Mouse (Mus musculus): ENCODE data around the gene Ccdc157. TPM values are rescaled to one million over a fixed set of nuclear protein-coding genes. Genes with fewer than 3 reads are reported as not detected.
"Not testable (repeated sequence)": the region's sequence is repeated elsewhere in the genome, so short reads cannot be mapped to it uniquely, and the experiment has no call there.

The Ccdc157 gene
- total RNA-seq, 2 experiments from 2014 or later: 3.5 to 5.2 TPM

- DNase-seq: peak in 1 of 2 experiments; percentile 37
Observed at GRCm38 (mm10) chr11:4133450-4133849, 26.6 kb downstream of the Ccdc157 start.

GRCm38 (mm10) chr11:4128461-4128860 is 31.6 kb downstream of the Ccdc157 start:
- not testable (repeated sequence) for DNase-seq

- DNase-seq: no peak
Observed at GRCm38 (mm10) chr11:4127059-4127458, 33.0 kb downstream of the Ccdc157 start.

GRCm38 (mm10) chr11:4123922-4124321 is 36.2 kb downstream of the Ccdc157 start:
- no peak for DNase-seq

GRCm38 (mm10) chr11:4122742-4123579 is 37.1 kb downstream of the Ccdc157 start, which contains the start of gene Sec14l2:
TSS of gene Sec14l2 (minus strand) at chr11:4123415.
- DNase-seq: no peak

GRCm38 (mm10) chr11:4122226-4122625 is 37.9 kb downstream of the Ccdc157 start:
- DNase-seq: no peak

- no peak for DNase-seq
Observed at GRCm38 (mm10) chr11:4121691-4122090, 38.4 kb downstream of the Ccdc157 start.

- no peak for DNase-seq
Observed at GRCm38 (mm10) chr11:4119635-4120034, 40.5 kb downstream of the Ccdc157 start.

GRCm38 (mm10) chr11:4118081-4118921 is 41.8 kb downstream of the Ccdc157 start:
- DNase-seq: peak; percentile 68 to 73

GRCm38 (mm10) chr11:4117372-4118071 is 42.6 kb downstream of the Ccdc157 start:
- DNase-seq: no peak

GRCm38 (mm10) chr11:4116458-4117141 is 43.5 kb downstream of the Ccdc157 start:
- DNase-seq: peak in 1 of 2 experiments; percentile 8

- DNase-seq: no peak
Observed at GRCm38 (mm10) chr11:4115407-4115806, 44.7 kb downstream of the Ccdc157 start.

GRCm38 (mm10) chr11:4114541-4114940 is 45.6 kb downstream of the Ccdc157 start:
- DNase-seq: not testable (repeated sequence)

GRCm38 (mm10) chr11:4113970-4114369 is 46.1 kb downstream of the Ccdc157 start:
- DNase-seq: no peak

GRCm38 (mm10) chr11:4113496-4113895 is 46.6 kb downstream of the Ccdc157 start:
- DNase-seq: no peak

- no peak for DNase-seq
Observed at GRCm38 (mm10) chr11:4112861-4113260, 47.2 kb downstream of the Ccdc157 start.

- no peak for DNase-seq
Observed at GRCm38 (mm10) chr11:4112033-4112432, 48.1 kb downstream of the Ccdc157 start.

GRCm38 (mm10) chr11:4108691-4109090 is 51.4 kb downstream of the Ccdc157 start:
- DNase-seq: no peak

GRCm38 (mm10) chr11:4107901-4108300 is 52.2 kb downstream of the Ccdc157 start:
- not testable (repeated sequence) for DNase-seq

- DNase-seq: no peak
Observed at GRCm38 (mm10) chr11:4105444-4105843, 54.6 kb downstream of the Ccdc157 start.

GRCm38 (mm10) chr11:4104989-4105388 is 55.1 kb downstream of the Ccdc157 start:
- no peak for DNase-seq

- DNase-seq: no peak
Observed at GRCm38 (mm10) chr11:4103522-4103921, 56.6 kb downstream of the Ccdc157 start.

Measured in heart, adult 18-20 months (tissue).